Mouse (Mus musculus): ENCODE results near the gene Suclg2. TPM values are rescaled to one million over a fixed set of nuclear protein-coding genes. Genes with fewer than 3 reads are reported as not detected.

The Suclg2 gene
- polyA plus RNA-seq, 1 experiment from 2014 or later, result 67.7 TPM

DNA sequence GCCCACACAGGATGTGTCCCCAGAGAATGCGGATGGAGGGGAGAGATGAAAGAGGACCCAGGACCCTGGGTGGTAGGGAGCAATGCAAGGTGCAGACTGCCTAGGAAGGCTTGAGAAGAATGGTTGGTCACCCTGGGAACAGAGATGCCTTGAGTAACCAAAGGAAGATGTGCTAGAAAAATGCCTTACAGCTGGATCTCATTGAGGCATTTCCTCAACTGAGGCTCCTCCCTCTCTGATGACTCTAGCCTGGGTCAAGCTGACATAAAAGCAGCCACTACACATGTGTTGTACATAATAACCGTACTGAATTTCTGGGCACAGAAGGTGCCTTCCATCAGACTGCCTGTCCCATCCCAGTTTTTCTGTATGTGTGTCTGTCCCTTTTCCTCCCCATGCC is 227.6 kb downstream of the Suclg2 start:
- 81% methylated on average over 2 of the region's 2 CpGs for WGBS

DNA sequence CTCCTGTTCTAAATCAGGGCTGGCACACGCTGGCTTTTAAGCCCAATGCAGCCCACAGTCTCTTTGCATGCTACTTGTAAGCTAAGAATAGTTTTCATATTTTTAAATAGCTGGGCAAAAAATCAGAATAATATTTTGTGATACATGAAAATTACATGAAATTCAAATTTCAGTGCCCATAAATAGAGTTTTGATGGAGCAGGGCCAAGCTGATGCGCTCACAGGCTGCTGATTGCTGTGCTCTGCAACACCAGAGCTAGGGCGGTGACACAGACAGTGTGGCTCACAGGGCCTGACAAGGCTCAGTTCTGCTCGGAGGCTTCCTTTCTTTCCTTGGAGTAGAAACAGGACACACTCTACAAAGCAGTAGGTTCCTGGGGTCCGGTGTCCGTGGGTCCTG is 232.8 kb downstream of the Suclg2 start:
- no peak for ATAC-seq (ENCODE audit: low read depth)
- Histone ChIP-seq H3K4me1 (replicated peaks; ENCODE audit: control insufficient read depth, insufficient read depth, low read length) (peaks cover 2% of the 10 kb centered on the region; the same call in 1 of the 2 replicates), H3K27ac (ENCODE audit: low read length) (no peak overlapping the region), H3K9ac (ENCODE audit: low read length) (no peak overlapping the region), H3K27me3 (ENCODE audit: control insufficient read depth, insufficient read depth, low read depth, low read length) (no peaks in the 10 kb centered on the region), H3K4me3 (ENCODE audit: low read length) (no peak overlapping the region), H3K4me2 (ENCODE audit: low read depth, low read length) (no peak overlapping the region), H3K9me3 (ENCODE audit: control insufficient read depth, low read length) (no peaks in the 10 kb centered on the region), H3K36me3 (ENCODE audit: control insufficient read depth, insufficient read depth, low read length) (no peaks in the 10 kb centered on the region)
- WGBS, result 87% methylated on average over 6 of the region's 6 CpGs

More for the DNA sequence above, 227.6 kb downstream of the Suclg2 start:
- H3K27me3 ChIP-seq (ENCODE audit: control insufficient read depth, insufficient read depth, low read depth, low read length), result no peaks in the 10 kb centered on the region
- no peaks in the 10 kb centered on the region for H3K9me3 ChIP-seq (ENCODE audit: control insufficient read depth, low read length)
- no peak overlapping the region for H3K9ac ChIP-seq (ENCODE audit: low read length)
- H3K4me3 ChIP-seq (ENCODE audit: low read length), result no peak overlapping the region
- H3K4me1 ChIP-seq (replicated peaks; ENCODE audit: control insufficient read depth, insufficient read depth, low read length), result no peaks in the 10 kb centered on the region
- no peak overlapping the region for H3K4me2 ChIP-seq (ENCODE audit: low read depth, low read length)
- H3K36me3 ChIP-seq (ENCODE audit: control insufficient read depth, insufficient read depth, low read length), result no peaks in the 10 kb centered on the region
- no peak overlapping the region for H3K27ac ChIP-seq (ENCODE audit: low read length)
- ATAC-seq (ENCODE audit: low read depth), result no peak

GRCm38 (mm10) chr6:95484183-95484818 is 234.3 kb downstream of the Suclg2 start:
- Histone ChIP-seq H3K36me3 (ENCODE audit: control insufficient read depth, insufficient read depth, low read length) (no peaks in the 10 kb centered on the region), H3K27ac (ENCODE audit: low read length) (no peak overlapping the region), H3K4me2 (ENCODE audit: low read depth, low read length) (no peak overlapping the region), H3K4me3 (ENCODE audit: low read length) (no peak overlapping the region), H3K9me3 (ENCODE audit: control insufficient read depth, low read length) (no peaks in the 10 kb centered on the region), H3K9ac (ENCODE audit: low read length) (no peak overlapping the region), H3K4me1 (replicated peaks; ENCODE audit: control insufficient read depth, insufficient read depth, low read length) (peaks cover 2% of the 10 kb centered on the region; the same call in 1 of the 2 replicates), H3K27me3 (ENCODE audit: control insufficient read depth, insufficient read depth, low read depth, low read length) (no peaks in the 10 kb centered on the region)
- ATAC-seq (ENCODE audit: low read depth), result peak; percentile 60
- 55% methylated on average over 7 of the region's 7 CpGs for WGBS

DNA sequence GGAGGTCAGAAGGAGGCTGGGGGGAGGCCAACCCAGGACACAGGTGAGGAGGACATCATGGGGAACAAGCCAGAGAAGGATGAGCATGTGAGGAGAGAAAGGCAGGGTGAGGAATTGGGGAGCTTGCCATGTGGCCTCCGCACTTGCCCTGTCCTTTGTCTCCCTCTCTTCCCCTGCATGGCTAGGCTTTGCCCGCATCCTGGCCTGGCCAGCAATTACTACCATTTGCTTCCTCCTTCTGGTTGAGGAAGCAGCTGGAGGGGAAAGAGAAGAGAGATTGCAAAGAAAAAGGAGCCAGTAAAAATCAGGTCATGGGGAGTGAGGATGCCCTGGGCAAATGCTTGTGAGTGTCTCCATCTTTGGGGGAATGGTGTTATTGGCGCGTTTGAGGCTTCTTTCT is 234.9 kb downstream of the Suclg2 start:
- ATAC-seq (ENCODE audit: low read depth), result no peak
- Histone ChIP-seq H3K9me3 (ENCODE audit: control insufficient read depth, low read length) (no peaks in the 10 kb centered on the region), H3K4me3 (ENCODE audit: low read length) (no peak overlapping the region), H3K27me3 (ENCODE audit: control insufficient read depth, insufficient read depth, low read depth, low read length) (no peaks in the 10 kb centered on the region), H3K4me1 (replicated peaks; ENCODE audit: control insufficient read depth, insufficient read depth, low read length) (peaks cover 2% of the 10 kb centered on the region; the same call in 1 of the 2 replicates), H3K9ac (ENCODE audit: low read length) (no peak overlapping the region), H3K27ac (ENCODE audit: low read length) (no peak overlapping the region), H3K36me3 (ENCODE audit: control insufficient read depth, insufficient read depth, low read length) (no peaks in the 10 kb centered on the region), H3K4me2 (ENCODE audit: low read depth, low read length) (no peak overlapping the region)
- WGBS, result 92% methylated on average over 4 of the region's 4 CpGs

DNA sequence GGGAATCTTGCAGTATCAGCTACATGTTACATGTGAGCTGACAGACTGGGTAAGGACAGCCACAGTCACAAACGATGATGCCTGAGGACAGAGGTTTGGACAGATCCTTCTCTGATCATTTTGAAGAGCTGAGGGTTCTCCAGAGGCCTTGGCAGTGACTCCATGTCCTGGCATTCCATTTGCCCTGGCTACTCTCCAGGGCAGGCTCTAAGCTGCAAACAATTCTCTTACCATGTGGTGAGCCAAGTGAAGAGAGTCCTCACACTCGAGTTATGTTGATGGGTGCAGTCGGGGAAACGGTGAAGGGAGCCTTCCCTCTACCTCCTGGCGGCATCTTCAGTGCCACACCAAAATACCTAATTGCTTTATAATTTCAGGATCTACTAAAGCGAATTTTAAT is 235.5 kb downstream of the Suclg2 start:
- Histone ChIP-seq H3K4me3 (ENCODE audit: low read length) (no peak overlapping the region), H3K9me3 (ENCODE audit: control insufficient read depth, low read length) (no peaks in the 10 kb centered on the region), H3K4me2 (ENCODE audit: low read depth, low read length) (no peak overlapping the region), H3K9ac (ENCODE audit: low read length) (no peak overlapping the region), H3K36me3 (ENCODE audit: control insufficient read depth, insufficient read depth, low read length) (no peaks in the 10 kb centered on the region), H3K27ac (ENCODE audit: low read length) (no peak overlapping the region), H3K27me3 (ENCODE audit: control insufficient read depth, insufficient read depth, low read depth, low read length) (no peaks in the 10 kb centered on the region), H3K4me1 (replicated peaks; ENCODE audit: control insufficient read depth, insufficient read depth, low read length) (peaks cover 2% of the 10 kb centered on the region; the same call in 1 of the 2 replicates)
- ATAC-seq (ENCODE audit: low read depth), result no peak
- 65% methylated on average over 6 of the region's 6 CpGs for whole genome bisulfite sequencing

GRCm38 (mm10) chr6:95479801-95480200 is 238.8 kb downstream of the Suclg2 start:
- Histone ChIP-seq H3K4me1 (replicated peaks; ENCODE audit: control insufficient read depth, insufficient read depth, low read length) (peaks cover 2% of the 10 kb centered on the region; the same call in 1 of the 2 replicates), H3K9me3 (ENCODE audit: control insufficient read depth, low read length) (no peaks in the 10 kb centered on the region), H3K4me3 (ENCODE audit: low read length) (no peak overlapping the region), H3K4me2 (ENCODE audit: low read depth, low read length) (no peak overlapping the region), H3K36me3 (ENCODE audit: control insufficient read depth, insufficient read depth, low read length) (peaks cover 4% of the 10 kb centered on the region; the same call in 1 of the 2 replicates), H3K27ac (ENCODE audit: low read length) (no peak overlapping the region), H3K9ac (ENCODE audit: low read length) (no peak overlapping the region), H3K27me3 (ENCODE audit: control insufficient read depth, insufficient read depth, low read depth, low read length) (no peaks in the 10 kb centered on the region)
- ATAC-seq (ENCODE audit: low read depth), result no peak
- WGBS, result 79% methylated on average over 6 of the region's 6 CpGs

DNA sequence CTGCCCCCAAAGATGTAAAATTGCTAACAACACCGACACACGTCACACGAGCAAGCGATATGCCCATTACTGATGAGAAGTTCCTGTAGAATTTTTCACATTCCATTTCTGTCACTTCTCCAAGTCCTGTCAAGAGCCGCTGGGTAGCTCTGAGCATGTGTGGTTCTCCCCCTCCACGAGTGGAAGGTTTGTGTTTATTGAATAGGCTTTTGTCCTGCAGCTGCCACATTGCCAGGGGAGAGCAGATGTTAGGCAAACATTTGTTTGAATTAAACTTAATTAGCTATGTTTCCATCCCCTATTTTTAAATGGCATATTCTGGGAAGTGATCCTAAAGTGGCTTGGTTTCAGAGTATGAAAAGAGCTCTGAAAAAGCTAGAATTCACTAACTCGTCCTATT is 249.1 kb downstream of the Suclg2 start:
- ATAC-seq (ENCODE audit: low read depth), result peak; percentile 60
- Histone ChIP-seq H3K9ac (ENCODE audit: low read length) (no peak overlapping the region), H3K27me3 (ENCODE audit: control insufficient read depth, insufficient read depth, low read depth, low read length) (no peaks in the 10 kb centered on the region), H3K27ac (ENCODE audit: low read length) (no peak overlapping the region), H3K4me1 (replicated peaks; ENCODE audit: control insufficient read depth, insufficient read depth, low read length) (peaks cover 4% of the 10 kb centered on the region; the same call in 1 of the 2 replicates), H3K9me3 (ENCODE audit: control insufficient read depth, low read length) (no peaks in the 10 kb centered on the region), H3K4me2 (ENCODE audit: low read depth, low read length) (no peak overlapping the region), H3K36me3 (ENCODE audit: control insufficient read depth, insufficient read depth, low read length) (peaks cover 2% of the 10 kb centered on the region; the same call in 1 of the 2 replicates), H3K4me3 (ENCODE audit: low read length) (no peak overlapping the region)
- WGBS, result 29% methylated on average over 7 of the region's 7 CpGs

DNA sequence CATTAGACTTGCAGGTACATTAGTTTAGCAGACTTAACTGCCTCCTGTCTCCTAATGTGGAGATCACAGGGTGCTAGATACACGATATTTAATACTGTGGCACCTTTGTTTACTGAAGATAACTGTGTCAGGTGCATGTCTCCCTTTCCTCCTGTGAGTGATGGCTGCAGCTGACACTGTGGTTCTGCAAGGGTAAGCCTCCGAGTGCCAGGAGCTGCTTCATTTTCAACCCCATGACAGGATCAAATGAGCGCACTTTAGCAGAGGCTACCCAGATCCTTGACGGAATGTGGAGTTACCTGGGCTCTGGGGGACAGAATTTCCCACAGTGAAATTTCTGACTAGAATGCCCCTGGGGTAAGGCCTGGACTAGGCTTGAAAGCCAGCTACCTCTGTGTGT is 253.3 kb downstream of the Suclg2 start:
- Histone ChIP-seq H3K4me1 (replicated peaks; ENCODE audit: control insufficient read depth, insufficient read depth, low read length) (peaks cover 4% of the 10 kb centered on the region; the same call in 1 of the 2 replicates), H3K9ac (ENCODE audit: low read length) (no peak overlapping the region), H3K9me3 (ENCODE audit: control insufficient read depth, low read length) (no peaks in the 10 kb centered on the region), H3K4me2 (ENCODE audit: low read depth, low read length) (no peak overlapping the region), H3K36me3 (ENCODE audit: control insufficient read depth, insufficient read depth, low read length) (no peaks in the 10 kb centered on the region), H3K27ac (ENCODE audit: low read length) (no peak overlapping the region), H3K27me3 (ENCODE audit: control insufficient read depth, insufficient read depth, low read depth, low read length) (no peaks in the 10 kb centered on the region), H3K4me3 (ENCODE audit: low read length) (no peak overlapping the region)
- ATAC-seq (ENCODE audit: low read depth), result no peak
- 70% methylated on average over 4 of the region's 4 CpGs for WGBS

DNA sequence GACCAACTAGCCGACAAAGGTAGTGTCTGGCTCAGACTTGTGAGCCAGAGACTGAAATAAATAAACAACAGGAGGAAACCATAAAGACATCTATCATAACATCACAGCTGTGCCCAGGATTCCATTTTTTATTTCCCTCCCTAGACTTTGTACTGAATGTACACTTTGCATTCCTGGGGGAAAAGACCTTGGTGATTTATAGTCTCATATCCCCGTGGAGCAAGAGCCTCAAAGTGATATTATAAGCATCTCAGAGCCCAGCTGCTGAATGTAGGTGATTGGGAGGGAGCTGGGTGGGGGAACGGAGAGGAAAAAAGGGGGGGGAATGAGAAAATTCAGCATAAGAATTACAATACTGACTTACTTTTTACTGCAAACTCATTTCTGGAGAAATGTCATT is 259.2 kb downstream of the Suclg2 start:
- H3K27me3 ChIP-seq (ENCODE audit: control insufficient read depth, insufficient read depth, low read depth, low read length), result no peaks in the 10 kb centered on the region
- H3K9ac ChIP-seq (ENCODE audit: low read length), result no peak overlapping the region
- 37% methylated on average over 3 of the region's 3 CpGs for WGBS
- H3K27ac ChIP-seq (ENCODE audit: low read length), result no peak overlapping the region
- no peaks in the 10 kb centered on the region for H3K36me3 ChIP-seq (ENCODE audit: control insufficient read depth, insufficient read depth, low read length)
- H3K4me3 ChIP-seq (ENCODE audit: low read length), result no peak overlapping the region
- no peak overlapping the region for H3K4me2 ChIP-seq (ENCODE audit: low read depth, low read length)
- no peak for ATAC-seq (ENCODE audit: low read depth)
- no peaks in the 10 kb centered on the region for H3K4me1 ChIP-seq (replicated peaks; ENCODE audit: control insufficient read depth, insufficient read depth, low read length)
- no peaks in the 10 kb centered on the region for H3K9me3 ChIP-seq (ENCODE audit: control insufficient read depth, low read length)
